Mouse (Mus musculus) splenic B cell, adult 2 months (primary cell): ENCODE data around the gene Olfm2.

Source experiments
- DNase-seq: peaks from one replicate; pipeline ENCODE4 v3.0.0-alpha.2; 2011; ENCODE audit warnings: low read depth, low spot score
- H3K27me3 ChIP-seq: 2 replicates; pipeline ENCODE4 v1.6.1; 2012; ENCODE audit warnings: mild to moderate bottlenecking, low read length, moderate library complexity, mixed read lengths; ENCODE audit not compliant: control insufficient read depth, poor library complexity, insufficient read depth, severe bottlenecking
- H3K36me3 ChIP-seq: 2 replicates; pipeline ENCODE4 v1.6.1; 2012; ENCODE audit warnings: mild to moderate bottlenecking, low read length, moderate library complexity, mixed read lengths; ENCODE audit not compliant: control insufficient read depth, poor library complexity, insufficient read depth, severe bottlenecking

Gene Olfm2

GRCm38 (mm10) chr9:20757087-20757955 is 11.2 kb upstream of the Olfm2 start:
- H3K36me3 ChIP-seq, result no peaks in the 10 kb centered on the region
- H3K27me3 ChIP-seq, result no peaks in the 10 kb centered on the region
- peak; percentile 78 for DNase-seq

- DNase-seq, result no peak
- Histone ChIP-seq H3K36me3 (no peaks in the 10 kb centered on the region), H3K27me3 (no peaks in the 10 kb centered on the region)
Measured at GRCm38 (mm10) chr9:20756081-20756700, 10.0 kb upstream of the Olfm2 start.

DNA sequence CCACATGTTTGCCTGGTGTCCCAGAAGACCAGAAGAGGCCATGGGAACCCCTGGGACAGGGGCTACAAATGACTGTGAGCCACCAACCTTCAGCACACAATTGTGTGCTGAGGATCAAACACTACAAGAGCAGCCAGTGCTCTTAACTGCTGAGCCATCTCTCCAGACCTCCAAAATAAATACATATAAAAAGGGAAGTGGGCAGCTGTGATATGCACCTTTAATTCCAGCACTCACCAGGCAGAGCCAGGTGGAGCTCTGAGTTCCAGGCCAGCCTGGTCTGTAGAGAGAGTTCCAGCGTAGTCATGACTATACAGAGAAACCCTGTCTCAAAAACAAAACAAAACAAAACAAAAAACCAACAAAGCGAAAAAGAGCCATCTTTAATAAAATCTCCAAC is 8.2 kb upstream of the Olfm2 start:
- no peaks in the 10 kb centered on the region for H3K36me3 ChIP-seq
- no peaks in the 10 kb centered on the region for H3K27me3 ChIP-seq
- DNase-seq, result no peak

- Histone ChIP-seq H3K27me3 (no peaks in the 10 kb centered on the region), H3K36me3 (no peaks in the 10 kb centered on the region)
- peak; percentile 26 for DNase-seq
Measured at GRCm38 (mm10) chr9:20751477-20752029, 5.4 kb upstream of the Olfm2 start.

- H3K27me3 ChIP-seq, result no peaks in the 10 kb centered on the region
- no peaks in the 10 kb centered on the region for H3K36me3 ChIP-seq
- no peak for DNase-seq
Measured at GRCm38 (mm10) chr9:20749213-20749612, 3.1 kb upstream of the Olfm2 start.

DNA sequence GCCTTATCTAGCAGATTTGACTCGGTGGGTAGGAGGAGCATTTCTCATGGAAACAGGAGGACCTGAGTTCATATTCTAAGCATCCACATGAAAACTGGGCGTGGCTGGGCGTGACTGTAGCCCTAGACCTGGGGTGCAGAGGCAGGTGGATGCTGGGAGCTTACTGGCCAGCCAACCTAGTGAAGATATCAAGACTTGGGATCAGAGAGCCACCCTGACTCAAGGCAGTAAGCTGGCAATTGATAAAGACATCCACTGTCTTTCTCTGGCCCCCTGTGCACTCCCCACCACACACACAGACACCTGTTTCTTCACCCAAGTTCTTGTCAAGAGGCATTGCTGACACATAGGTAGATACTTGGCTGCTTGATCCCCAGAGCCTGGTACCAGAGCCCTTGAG is 2.4 kb upstream of the Olfm2 start:
- Histone ChIP-seq H3K36me3 (no peaks in the 10 kb centered on the region), H3K27me3 (no peaks in the 10 kb centered on the region; the same call in 1 of the 2 replicates)
- DNase-seq, result no peak

- H3K27me3 ChIP-seq, result no peaks in the 10 kb centered on the region; the same call in 1 of the 2 replicates
Measured at GRCm38 (mm10) chr9:20747682-20748081, 1.5 kb upstream of the Olfm2 start.

DNA sequence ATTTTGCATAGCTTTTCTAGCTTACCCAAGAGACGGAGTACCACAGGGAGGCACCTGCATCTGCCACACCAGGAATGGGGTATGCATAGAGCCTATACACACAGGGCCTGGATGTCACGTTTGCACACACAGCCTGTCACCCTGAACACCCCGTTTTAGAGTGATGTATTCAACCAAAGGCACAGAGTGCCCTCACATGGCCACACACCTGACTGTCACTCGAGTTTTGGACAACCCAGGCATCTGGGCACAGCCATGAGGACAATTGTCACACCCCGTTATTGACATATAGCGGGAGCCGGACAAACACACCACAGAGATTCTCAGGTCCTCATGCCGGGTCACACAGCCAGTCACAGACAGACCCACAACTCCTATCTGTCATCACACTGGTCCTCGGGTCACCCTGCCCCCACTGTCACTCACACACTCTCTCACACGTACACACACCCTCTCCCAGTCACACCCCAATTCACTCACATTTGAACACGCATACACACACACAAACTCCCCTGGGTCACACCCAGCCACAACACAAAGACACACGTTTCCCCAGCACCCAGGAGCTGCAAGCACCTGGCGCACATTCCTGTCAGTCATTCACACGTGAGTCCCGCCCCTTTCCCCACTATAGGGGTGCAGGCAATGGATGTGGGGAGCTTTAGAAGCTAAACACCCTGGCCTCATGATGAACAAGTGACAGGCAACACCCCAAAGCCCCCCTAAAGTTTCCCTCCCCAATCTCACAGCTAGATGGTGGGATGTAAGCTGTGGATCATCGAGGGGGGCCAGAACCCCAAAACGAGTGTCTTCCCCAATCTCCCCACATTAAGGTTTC is 801 bp downstream of the Olfm2 start:
- DNase-seq, result no peak
- Histone ChIP-seq H3K27me3 (no peaks in the 10 kb centered on the region; the same call in 1 of the 2 replicates), H3K36me3 (no peaks in the 10 kb centered on the region)

More at GRCm38 (mm10) chr9:20747682-20748081, 1.5 kb upstream of the Olfm2 start:
- H3K36me3 ChIP-seq, result no peaks in the 10 kb centered on the region
- no peak for DNase-seq

DNA sequence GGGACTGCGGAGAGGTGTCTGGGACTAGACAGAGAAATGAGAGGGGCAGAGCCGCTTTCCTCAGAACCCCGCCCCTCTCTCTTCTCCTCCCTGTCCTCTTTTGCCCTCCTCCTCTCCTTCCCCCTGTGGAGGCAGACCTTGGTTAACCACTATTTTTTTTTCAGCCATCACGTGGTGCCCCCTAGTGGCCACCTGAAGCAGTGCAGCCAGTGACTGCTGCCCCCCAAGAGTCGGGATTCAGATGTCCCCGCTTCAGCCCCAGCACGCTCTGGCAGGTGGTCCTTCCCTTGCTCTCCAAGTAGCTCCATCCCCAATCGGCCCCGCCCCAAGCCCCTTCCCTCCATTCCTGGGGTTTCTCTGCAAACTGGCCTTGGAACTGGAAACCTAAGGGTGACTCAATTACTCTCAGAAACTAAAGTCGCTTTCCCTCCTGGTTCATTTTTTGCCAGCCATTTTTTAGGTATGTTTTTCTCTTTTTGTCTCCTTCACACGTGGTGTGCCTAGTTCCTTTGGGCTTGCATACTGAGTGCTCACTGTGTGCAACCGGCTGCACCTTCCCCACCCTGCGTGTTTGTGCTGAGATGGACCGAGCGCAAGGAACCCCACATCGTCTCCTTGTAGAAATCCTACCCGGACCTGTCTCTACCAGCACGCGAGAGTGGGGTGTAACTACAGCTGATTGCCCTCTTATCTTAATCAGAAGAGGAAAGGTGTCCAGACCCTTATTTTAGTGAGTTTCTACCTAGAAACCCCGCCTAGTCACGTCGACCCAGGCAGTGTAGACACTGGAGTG is 2.0 kb downstream of the Olfm2 start:
- Histone ChIP-seq H3K27me3 (no peaks in the 10 kb centered on the region; the same call in 1 of the 2 replicates), H3K36me3 (no peaks in the 10 kb centered on the region)
- peak; percentile 36 for DNase-seq

DNA sequence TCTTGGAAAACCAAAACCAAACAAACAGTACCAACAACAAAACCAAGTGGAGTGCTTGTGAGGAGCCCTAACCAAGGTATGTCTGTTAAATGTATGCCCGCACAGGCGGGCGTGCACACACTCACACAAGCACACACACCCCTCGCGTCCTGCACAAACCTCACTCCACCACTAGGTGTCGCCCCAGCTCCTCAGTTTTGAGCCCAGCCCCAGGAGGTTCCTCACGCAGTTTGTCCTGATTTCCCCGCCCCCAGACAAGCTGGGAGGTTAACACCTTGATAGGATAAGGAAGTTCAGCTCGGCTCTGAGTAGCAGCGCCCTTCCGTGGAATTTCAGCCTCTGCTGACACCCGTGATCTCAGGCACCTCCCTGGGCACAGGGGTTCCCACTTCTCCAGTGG is 5.7 kb downstream of the Olfm2 start:
- peak; percentile 77 for DNase-seq
- H3K36me3 ChIP-seq, result no peaks in the 10 kb centered on the region
- no peaks in the 10 kb centered on the region; the same call in 1 of the 2 replicates for H3K27me3 ChIP-seq

- Histone ChIP-seq H3K36me3 (no peaks in the 10 kb centered on the region), H3K27me3 (no peaks in the 10 kb centered on the region)
- peak; percentile 63 for DNase-seq
Measured at GRCm38 (mm10) chr9:20738251-20738999, 7.7 kb downstream of the Olfm2 start.

- H3K36me3 ChIP-seq, result no peaks in the 10 kb centered on the region
- DNase-seq, result no peak
- no peaks in the 10 kb centered on the region for H3K27me3 ChIP-seq
Measured at GRCm38 (mm10) chr9:20737227-20737626, 8.9 kb downstream of the Olfm2 start.

DNA sequence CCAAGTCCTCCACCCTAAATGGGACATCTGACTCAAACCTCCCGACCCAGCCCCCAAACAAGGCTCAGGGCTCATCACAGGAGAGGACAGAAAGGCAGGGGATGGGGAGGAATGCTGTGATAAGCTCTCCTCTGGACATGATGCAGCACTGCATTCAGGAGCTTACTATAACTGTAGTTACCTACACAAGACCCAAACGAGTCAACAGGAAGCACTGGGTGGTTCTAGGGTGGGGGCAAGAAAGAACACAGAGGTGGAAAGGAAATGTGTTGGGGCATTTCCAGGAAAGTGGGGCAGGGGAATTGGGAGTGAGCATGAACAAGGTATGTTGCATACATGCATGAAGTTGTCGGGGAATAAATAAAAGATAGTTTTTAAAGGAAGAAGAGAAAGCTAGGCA is 11.5 kb downstream of the Olfm2 start:
- no peaks in the 10 kb centered on the region for H3K27me3 ChIP-seq
- no peaks in the 10 kb centered on the region for H3K36me3 ChIP-seq
- no peak for DNase-seq
